ENCODE assay signal across 8 mouse cellular contexts in genomic region chr8:85481900-85482299, GRCm38 (mm10). TPM values are rescaled to one million over a fixed set of nuclear protein-coding genes. Genes with fewer than 3 reads are reported as not detected.
DNase-seq lines count a peak whose midpoint lies in the region; ATAC-seq and TF ChIP-seq lines count a peak whose summit lies in the region.

No protein-coding gene starts in this region.

- H3K27ac ChIP-seq in forebrain, embryonic 10.5 days, result peak overlapping the region; percentile 69
- no peak overlapping the region for H3K27ac ChIP-seq in hindbrain, embryonic 16.5 days (ENCODE audit: low read depth, low read length)
- H3K27ac ChIP-seq in limb, embryonic 15.5 days, result no peak overlapping the region
- no peak overlapping the region for H3K27ac ChIP-seq in midbrain, embryonic 15.5 days
- no peak overlapping the region for H3K27ac ChIP-seq in thymus, adult 2 months (ENCODE audit: control insufficient read depth, insufficient read depth, low read length)

- H3K4me1 ChIP-seq in forebrain, embryonic 10.5 days, result peaks cover 7% of the 10 kb centered on the region
- H3K4me1 ChIP-seq in hindbrain, embryonic 16.5 days (ENCODE audit: control insufficient read depth, insufficient read depth, low read depth, low read length), result no peaks in the 10 kb centered on the region; the same call in 1 of the 2 replicates
- peaks cover 5% of the 10 kb centered on the region; the same call in 1 of the 2 replicates for H3K4me1 ChIP-seq in limb, embryonic 15.5 days
- H3K4me1 ChIP-seq in midbrain, embryonic 15.5 days, result no peaks in the 10 kb centered on the region
- H3K4me1 ChIP-seq in thymus, adult 2 months (replicated peaks; ENCODE audit: control insufficient read depth, insufficient read depth, low read length), result peaks cover 10% of the 10 kb centered on the region

- peak overlapping the region; percentile 19; the same call in 1 of the 2 replicates for H3K4me3 ChIP-seq in forebrain, embryonic 10.5 days
- H3K4me3 ChIP-seq in hindbrain, embryonic 16.5 days (ENCODE audit: low read length), result no peak overlapping the region
- H3K4me3 ChIP-seq in limb, embryonic 15.5 days, result no peak overlapping the region
- H3K4me3 ChIP-seq in midbrain, embryonic 15.5 days, result no peak overlapping the region
- H3K4me3 ChIP-seq in thymus, adult 2 months (ENCODE audit: control insufficient read depth, insufficient read depth, low read length), result peak overlapping the region; percentile 9

- peak; percentile 32 for DNase-seq in ovary, postnatal 36 days (ENCODE audit: low spot score)
- no peak for DNase-seq in ovary, postnatal 10 days (ENCODE audit: low spot score)
- DNase-seq in forebrain, embryonic 10.5 days (ENCODE audit: extremely low spot score, low spot score), result no peak
- DNase-seq in thymus, adult 2 months, result peak; percentile 29
- no peak for DNase-seq in urinary bladder, postnatal 10 days (ENCODE audit: low spot score)

- H3K4me2 ChIP-seq in hindbrain, embryonic 16.5 days (ENCODE audit: low read length), result peak overlapping the region; percentile 43
- H3K4me2 ChIP-seq in limb, embryonic 15.5 days, result 0 out of 2 replicates have a peak overlapping the region, but pooled peaks have one; percentile 10
- peak overlapping the region; percentile 29 for H3K4me2 ChIP-seq in midbrain, embryonic 15.5 days

- peak; percentile 61; the same call in 1 of the 2 replicates for ATAC-seq in hindbrain, embryonic 16.5 days
- no peak for ATAC-seq in limb, embryonic 15.5 days (ENCODE audit: insufficient number of reproducible peaks, low FRiP score, low TSS enrichment, low read depth)
- no peak for ATAC-seq in midbrain, embryonic 15.5 days (replicated peaks)

- 0 out of 2 replicates have a peak overlapping the region, but pooled peaks have one; percentile 18 for H3K9ac ChIP-seq in hindbrain, embryonic 16.5 days (ENCODE audit: low read depth, low read length)
- no peak overlapping the region for H3K9ac ChIP-seq in limb, embryonic 15.5 days
- no peak overlapping the region for H3K9ac ChIP-seq in midbrain, embryonic 15.5 days

- no peaks in the 10 kb centered on the region for H3K27me3 ChIP-seq in forebrain, embryonic 10.5 days (ENCODE audit: poor library complexity, severe bottlenecking)
- H3K27me3 ChIP-seq in hindbrain, embryonic 16.5 days (replicated peaks; ENCODE audit: control insufficient read depth, insufficient read depth, low read length), result no peaks in the 10 kb centered on the region
- H3K27me3 ChIP-seq in limb, embryonic 15.5 days, result no peaks in the 10 kb centered on the region
- H3K27me3 ChIP-seq in midbrain, embryonic 15.5 days (replicated peaks), result no peaks in the 10 kb centered on the region
- no peaks in the 10 kb centered on the region for H3K27me3 ChIP-seq in thymus, adult 2 months (ENCODE audit: control insufficient read depth, insufficient read depth, low read length)

- TF ChIP-seq CTCF in thymus, adult 2 months (IDR thresholded peaks at IDR 0.05; ENCODE audit: borderline replicate concordance, control insufficient read depth, extremely low read depth, insufficient read depth, low read length, poor library complexity), result no peak

- TF ChIP-seq POLR2A in thymus, adult 2 months (IDR thresholded peaks at IDR 0.05; ENCODE audit: control insufficient read depth, extremely low read depth, insufficient read depth, low read length, poor library complexity), result no peak

- no peaks in the 10 kb centered on the region for H3K9me3 ChIP-seq in forebrain, embryonic 10.5 days
- H3K9me3 ChIP-seq in hindbrain, embryonic 16.5 days (ENCODE audit: control insufficient read depth, low read length), result no peaks in the 10 kb centered on the region
- H3K9me3 ChIP-seq in limb, embryonic 15.5 days, result no peaks in the 10 kb centered on the region
- H3K9me3 ChIP-seq in midbrain, embryonic 15.5 days, result no peaks in the 10 kb centered on the region

- WGBS in forebrain, embryonic 10.5 days, result 28% methylated on average over 10 of the region's 10 CpGs
- 22% methylated on average over 10 of the region's 10 CpGs for WGBS in hindbrain, embryonic 16.5 days
- 31% methylated on average over 10 of the region's 10 CpGs for WGBS in limb, embryonic 15.5 days
- WGBS in midbrain, embryonic 15.5 days, result 34% methylated on average over 10 of the region's 10 CpGs
- 12% methylated on average over 10 of the region's 10 CpGs for WGBS in thymus, adult 2 months

- no peaks in the 10 kb centered on the region for H3K36me3 ChIP-seq in forebrain, embryonic 10.5 days (replicated peaks)
- H3K36me3 ChIP-seq in hindbrain, embryonic 16.5 days (ENCODE audit: control insufficient read depth, insufficient read depth, low read length), result no peaks in the 10 kb centered on the region
- no peaks in the 10 kb centered on the region for H3K36me3 ChIP-seq in limb, embryonic 15.5 days
- H3K36me3 ChIP-seq in midbrain, embryonic 15.5 days (replicated peaks), result no peaks in the 10 kb centered on the region
- no peaks in the 10 kb centered on the region for H3K36me3 ChIP-seq in thymus, adult 2 months (ENCODE audit: control insufficient read depth, insufficient read depth, low read length)

RNA-seq across cellular contexts. Expression of gene Gpt2, which starts 10.5 kb away (rescaled TPM):
- 32.2 and 33.3 TPM in 2 replicates for polyA plus RNA-seq in forebrain, embryonic 10.5 days (2016; fragmentation: Nextera tagmentation; extraction: Ambion mirVana)
- polyA plus RNA-seq in hindbrain, embryonic 16.5 days (2015; fragmentation: Nextera tagmentation; extraction: Ambion mirVana), result 58.1 and 62.2 TPM in 2 replicates
- polyA plus RNA-seq in limb, embryonic 15.5 days (2015; fragmentation: Nextera tagmentation; extraction: Ambion mirVana), result 30.6 and 31.5 TPM in 2 replicates
- 39.3 and 40.1 TPM in 2 replicates for polyA plus RNA-seq in midbrain, embryonic 15.5 days (2015; fragmentation: Nextera tagmentation; extraction: Ambion mirVana)
- 6.0 and 8.2 TPM in 2 replicates for polyA plus RNA-seq in thymus, adult 2 months (2012; rRNA removed)

RNA-seq across cellular contexts. Expression of gene 4921524J17Rik, which starts 49.3 kb away (rescaled TPM):
- 37.6 and 38.8 TPM in 2 replicates for polyA plus RNA-seq in forebrain, embryonic 10.5 days (2016; fragmentation: Nextera tagmentation; extraction: Ambion mirVana)
- 39.2 and 40.2 TPM in 2 replicates for polyA plus RNA-seq in hindbrain, embryonic 16.5 days (2015; fragmentation: Nextera tagmentation; extraction: Ambion mirVana)
- polyA plus RNA-seq in limb, embryonic 15.5 days (2015; fragmentation: Nextera tagmentation; extraction: Ambion mirVana), result 51.3 and 57.2 TPM in 2 replicates
- 36.5 and 38.6 TPM in 2 replicates for polyA plus RNA-seq in midbrain, embryonic 15.5 days (2015; fragmentation: Nextera tagmentation; extraction: Ambion mirVana)
- polyA plus RNA-seq in thymus, adult 2 months (2012; rRNA removed), result 6.6 and 7.2 TPM in 2 replicates

Comparison
In these comparisons a context has a peak if more than half of its experiments do, and no peak if none do; other contexts are left out.
1. DNase-seq: peak in ovary, postnatal 36 days (single experiment) and thymus, adult 2 months (single experiment); none in ovary, postnatal 10 days (single experiment), forebrain, embryonic 10.5 days (single experiment) and urinary bladder, postnatal 10 days (single experiment).
2. H3K4me3 ChIP-seq: peak in forebrain, embryonic 10.5 days (single experiment) and thymus, adult 2 months (single experiment); none in hindbrain, embryonic 16.5 days (single experiment), limb, embryonic 15.5 days (single experiment) and midbrain, embryonic 15.5 days (single experiment).
3. Peak in every context shown above with its lines, with median percentiles within 50 percentile points of each other: H3K4me2 ChIP-seq.